Mouse (Mus musculus): ENCODE measurements around the gene Vmn2r58. TPM values are rescaled to one million over a fixed set of nuclear protein-coding genes. Genes with fewer than 3 reads are reported as not detected.
"Not testable (repeated sequence)": the region's sequence is repeated elsewhere in the genome, so short reads cannot be mapped to it uniquely, and the experiment has no call there.

Gene Vmn2r58
- not detected in 2 replicates for polyA plus RNA-seq (2016; fragmentation: Nextera tagmentation; extraction: Ambion mirVana)

- not testable (repeated sequence) for H3K4me1 ChIP-seq; H3K27me3 ChIP-seq (ENCODE audit: low read depth, poor library complexity, severe bottlenecking); H3K36me3 ChIP-seq; DNase-seq (ENCODE audit: low spot score); H3K27ac ChIP-seq (replicated peaks); H3K4me3 ChIP-seq
- peaks cover 42% of the 10 kb centered on the region for H3K9me3 ChIP-seq (replicated peaks)
- WGBS: 81% methylated on average over 5 of the region's 5 CpGs
Observed at GRCm38 (mm10) chr7:41872612-41873011, at the start of gene Vmn2r58. TSS of gene Vmn2r58 (minus strand) at chr7:41872712.

Other genes with a start within 250 kb of the Vmn2r58 start
- gene Zfp788, start 239.5 kb downstream of the Vmn2r58 start, polyA plus RNA-seq (2016; fragmentation: Nextera tagmentation; extraction: Ambion mirVana): 12.4 and 15.4 TPM in 2 replicates
- not detected in 2 replicates for gene Vmn2r59, start 186.3 kb upstream of the Vmn2r58 start, polyA plus RNA-seq (2016; fragmentation: Nextera tagmentation; extraction: Ambion mirVana)
- not detected in 2 replicates for gene Vmn2r60, start 235.1 kb upstream of the Vmn2r58 start, polyA plus RNA-seq (2016; fragmentation: Nextera tagmentation; extraction: Ambion mirVana)

Data from midbrain, embryonic 10.5 days (tissue).